Mouse (Mus musculus) left cerebral cortex, adult 18-20 months (tissue): ENCODE data around the gene Exosc7. TPM values are rescaled to one million over a fixed set of nuclear protein-coding genes. Genes with fewer than 3 reads are reported as not detected.

Source experiments
- DNase-seq, 2 experiments: peaks; one replicate each; pipeline ENCODE4 v3.0.0; 2021 to 2022; ENCODE audit warnings: low spot score in 2 of 2, mixed read lengths in 1 of 2
- long read RNA-seq, 2 experiments: library from polyadenylated mRNA; stranded (forward); transcript quantifications; one replicate each; pipeline ENCODE4 v2.0.0; 2021
- total RNA-seq, 2 experiments: library from RNA; stranded (reverse); gene quantifications; 2 replicates each; pipeline ENCODE4 v1.2.3; 2021

The Exosc7 gene
- total RNA-seq = 10 to 100 TPM; 43.7 to 47.0 TPM
- long read RNA-seq, experiment 1, transcript Exosc7-201 (8 exons, 1,053 nt) = major isoform, 49 of 58 reads
- long read RNA-seq, experiment 1, partial matches to known transcripts = 1 of 58 reads
- long read RNA-seq, experiment 1, other reads (novel, unspliced or antisense) = 6 of 58 reads
- long read RNA-seq, experiment 2, transcript Exosc7-201 (8 exons, 1,053 nt) = major isoform, 35 of 40 reads
- long read RNA-seq, experiment 2, partial matches to known transcripts = 1 of 40 reads
- long read RNA-seq, experiment 2, other reads (novel, unspliced or antisense) = 4 of 40 reads

DNA sequence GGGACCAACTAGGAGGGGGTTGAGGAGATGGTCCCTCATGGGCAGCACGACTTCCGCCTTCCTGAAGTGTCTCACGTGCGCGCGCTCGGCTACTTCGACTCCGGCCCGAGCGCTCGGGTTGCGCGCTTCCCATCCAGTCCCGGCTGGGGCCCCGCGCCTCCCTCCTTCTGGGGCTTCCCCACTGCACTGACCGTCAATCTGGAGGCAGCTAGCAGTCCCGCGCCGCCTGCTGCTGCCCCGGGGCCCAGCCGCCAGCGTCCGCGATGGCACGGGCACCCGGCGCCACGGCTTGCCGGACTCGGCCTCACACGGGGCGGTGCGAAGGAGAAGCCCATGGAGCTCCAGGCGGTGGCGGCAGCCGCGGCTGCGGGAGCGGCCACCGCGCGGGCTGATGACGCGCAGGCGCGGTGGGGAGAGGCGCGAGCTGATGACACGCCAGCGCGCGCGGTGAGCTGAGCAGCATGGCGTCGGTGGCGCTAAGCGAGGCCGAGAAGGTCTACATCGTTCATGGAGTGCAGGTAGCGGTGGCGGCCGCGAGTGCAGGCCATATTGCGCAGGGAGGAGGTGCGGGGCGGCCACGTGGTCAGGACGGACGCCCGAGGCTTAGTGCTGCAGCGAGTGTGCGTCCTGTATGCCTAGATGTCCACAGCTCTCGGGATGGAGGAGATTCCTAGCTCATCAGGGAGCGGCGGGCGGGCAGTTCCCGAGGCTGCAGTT lies at the start of gene Exosc7, which contains the start of gene Zdhhc3:
Gene Exosc7 (plus strand): TSS at position 411 of the 717 bp plus-strand sequence.
Gene Zdhhc3 (minus strand): TSS at position 401 of the 717 bp plus-strand sequence.
- peak; percentile 82 to 90 for DNase-seq

DNA sequence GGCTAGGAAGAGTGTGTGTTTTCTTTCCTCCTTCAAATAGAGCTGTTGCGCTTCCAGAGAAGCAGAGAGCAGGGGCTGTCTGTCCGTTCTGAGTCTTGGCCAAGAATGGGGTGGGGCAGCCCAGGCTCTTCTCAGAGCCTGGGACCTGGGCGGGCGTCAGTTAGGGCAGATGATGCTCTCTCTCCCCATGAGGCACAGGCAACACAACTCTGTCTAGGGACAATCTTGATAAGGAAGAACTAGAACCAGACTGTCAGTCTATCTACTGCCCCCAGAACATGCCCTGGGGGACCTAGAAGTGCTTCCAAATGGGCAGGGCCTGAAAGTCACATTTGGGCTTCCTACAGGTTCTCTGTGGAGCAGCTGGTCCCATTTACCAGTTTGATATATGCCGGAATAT lies 33.9 kb upstream of the Exosc7 start:
- no peak for DNase-seq

DNA sequence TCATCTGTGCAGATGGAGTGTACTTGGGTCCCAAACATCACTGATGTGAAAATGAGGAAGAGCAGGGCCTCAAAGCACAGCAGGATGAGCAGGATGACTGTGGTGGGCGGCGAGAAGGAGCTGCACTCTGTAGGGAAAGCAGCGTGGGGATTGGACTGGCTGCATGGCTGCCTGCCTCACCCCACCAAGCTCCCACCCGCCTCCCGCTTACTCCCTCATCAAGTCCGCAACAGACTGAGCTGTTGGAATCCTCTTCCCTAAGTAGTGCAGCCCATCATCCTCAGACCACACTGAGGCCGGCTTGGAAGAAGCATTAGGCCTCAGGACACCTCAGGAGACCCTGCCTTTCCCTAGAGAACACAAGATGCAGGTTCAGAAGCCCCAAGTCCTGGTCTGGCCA lies 32.7 kb upstream of the Exosc7 start:
- peak; percentile 6 to 13 for DNase-seq

DNA sequence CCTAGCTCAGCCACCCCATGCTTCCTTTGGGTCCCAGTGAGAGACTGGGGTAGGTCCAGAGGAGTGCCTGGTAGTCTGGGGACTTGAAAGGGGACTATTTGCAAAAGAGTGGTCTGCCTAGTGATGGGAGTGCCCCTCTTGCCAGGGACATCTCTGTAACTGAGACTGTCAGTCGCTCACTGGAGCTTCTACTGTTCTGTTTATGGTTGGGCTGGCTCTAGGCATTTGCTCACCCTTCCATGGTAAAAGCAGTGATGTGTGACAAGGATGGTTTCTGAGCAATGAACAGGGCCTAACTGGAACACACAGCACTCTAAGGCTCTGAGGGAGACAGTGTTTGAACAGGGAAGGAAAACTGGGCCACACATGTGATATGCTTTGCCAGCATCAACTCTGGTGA lies 32.2 kb upstream of the Exosc7 start:
- no peak for DNase-seq

DNA sequence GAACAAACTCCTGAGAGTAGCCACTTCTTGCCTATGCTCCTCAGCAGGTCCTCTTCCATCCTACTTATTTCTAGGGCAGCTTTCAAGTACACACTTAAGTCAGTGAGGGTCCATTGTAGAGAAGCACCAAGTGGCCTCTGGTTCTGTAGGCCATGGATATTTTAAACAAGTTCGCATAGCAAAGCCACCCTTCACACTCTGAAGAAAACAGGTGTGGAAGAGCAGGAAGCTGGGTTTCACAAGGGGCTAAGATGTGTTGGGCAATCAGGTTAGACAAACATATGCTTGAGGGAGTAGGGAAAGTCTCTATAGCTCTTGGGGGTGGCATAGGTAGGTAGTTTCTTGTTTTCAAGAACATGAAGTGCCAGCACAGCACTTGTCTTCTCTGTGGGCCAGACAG lies 27.6 kb upstream of the Exosc7 start:
- no peak for DNase-seq

DNA sequence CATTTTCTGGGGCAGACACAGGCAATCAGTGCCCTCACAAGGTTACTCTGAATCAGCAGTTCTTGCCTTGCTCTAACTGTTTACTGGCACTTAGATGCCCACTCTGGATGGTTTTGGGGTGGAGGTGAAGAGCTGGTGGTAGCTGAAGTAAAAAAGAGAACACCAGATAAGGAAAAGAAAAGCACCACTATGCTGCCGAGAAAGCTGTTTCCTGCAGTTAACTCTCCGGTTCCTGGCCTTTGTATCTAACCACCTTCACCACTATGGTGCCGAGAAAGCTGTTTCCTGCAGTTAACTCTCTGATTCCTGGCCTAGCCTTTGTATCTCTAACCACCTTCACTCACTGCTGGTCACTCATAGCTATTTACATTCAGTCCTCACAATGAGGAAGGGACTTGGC lies 25.5 kb upstream of the Exosc7 start:
- DNase-seq = no peak

DNA sequence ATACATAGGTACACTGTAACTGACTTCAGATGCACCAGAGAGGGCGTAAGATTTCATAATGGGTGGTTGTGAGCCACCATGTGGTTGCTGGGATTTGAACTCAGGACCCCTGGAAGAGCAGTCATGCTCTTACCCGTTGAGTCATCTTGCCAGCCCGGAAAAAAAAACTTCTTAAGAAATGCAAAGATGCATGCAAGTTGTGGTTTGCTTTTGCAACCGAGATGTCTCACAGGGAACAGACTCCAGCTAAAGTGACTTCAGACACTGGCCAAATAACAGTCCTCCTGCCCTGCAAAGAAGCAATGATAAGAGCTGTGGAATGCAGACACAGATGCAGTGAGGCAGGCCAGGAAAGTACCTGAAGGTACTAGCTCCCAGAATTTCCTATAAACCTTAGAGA lies 22.2 kb upstream of the Exosc7 start:
- DNase-seq = no peak

DNA sequence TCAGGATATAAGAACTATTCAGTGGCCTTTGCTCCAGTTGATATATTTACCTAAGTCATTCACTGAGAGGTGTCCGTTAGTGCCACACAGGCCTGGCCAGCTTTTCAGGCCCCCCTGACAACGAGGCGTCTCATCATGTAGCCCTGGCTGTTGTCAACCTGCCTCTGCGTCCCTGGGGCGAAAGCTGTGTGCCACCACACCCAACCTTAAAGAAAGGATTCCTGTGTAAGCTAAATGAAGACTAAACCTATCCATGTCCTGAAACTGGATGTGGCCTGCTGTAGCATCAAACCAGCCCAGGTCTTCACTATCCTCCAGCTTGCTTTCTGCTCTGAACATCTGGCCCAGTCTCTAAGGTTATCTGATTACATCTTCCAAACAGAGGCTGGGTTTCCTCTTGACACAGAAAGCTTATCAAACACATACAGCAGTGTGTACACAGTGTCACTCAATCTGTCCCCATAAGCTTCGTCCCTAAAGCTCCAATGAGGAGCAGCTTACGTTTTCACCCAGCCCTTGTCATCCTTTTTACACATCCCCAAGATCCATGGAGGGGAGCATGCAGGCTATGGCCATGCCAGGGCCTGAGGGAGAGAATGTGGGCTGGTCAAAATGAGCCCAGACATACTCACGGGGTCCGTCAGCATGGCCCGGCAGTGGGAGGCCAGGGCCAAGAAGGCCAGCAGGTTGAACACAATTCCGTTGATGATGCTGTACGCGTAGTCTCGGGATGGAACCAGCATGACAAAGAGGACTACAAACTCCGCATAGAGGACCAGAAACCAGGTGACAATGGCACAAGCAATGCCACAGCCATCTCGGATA lies 13.2 kb upstream of the Exosc7 start:
- no peak for DNase-seq

DNA sequence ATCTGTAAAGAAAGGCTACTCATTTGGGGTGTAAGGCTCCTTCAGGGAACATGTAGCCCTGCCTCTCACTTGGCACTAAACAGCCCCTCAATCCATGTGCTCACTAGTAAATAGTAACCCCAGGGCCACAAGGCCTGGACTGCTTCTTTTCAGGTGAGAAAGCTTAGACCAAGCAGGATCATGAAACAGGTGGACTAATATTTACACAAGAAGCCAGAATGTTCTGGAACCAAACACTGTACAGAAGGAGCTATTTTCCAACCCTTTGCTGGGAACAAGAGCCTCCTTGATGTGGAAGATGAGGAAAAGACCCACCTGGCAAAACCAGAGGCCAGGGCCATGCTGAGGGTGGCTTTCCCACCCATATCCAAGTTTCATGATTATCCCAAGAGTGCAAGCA lies 9.6 kb upstream of the Exosc7 start:
- DNase-seq = no peak

DNA sequence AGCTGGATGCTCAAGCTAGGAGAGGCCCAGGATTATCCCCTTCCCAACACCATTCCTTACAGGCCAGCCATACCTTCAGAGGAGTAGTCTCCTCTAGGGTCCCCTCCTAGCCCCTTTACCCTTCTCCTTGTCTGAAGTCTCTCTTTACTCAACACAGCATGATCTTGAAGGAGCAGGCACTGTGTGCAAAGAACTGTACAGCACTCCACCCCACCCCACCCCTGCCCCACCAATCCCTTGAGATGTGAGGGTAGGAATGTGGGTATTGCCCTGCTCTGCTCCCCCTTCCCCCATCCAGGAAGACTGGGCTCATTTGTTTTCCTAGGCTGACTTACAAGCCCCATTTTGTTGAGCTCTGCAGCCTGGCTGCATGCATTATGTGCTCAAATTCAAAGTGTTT lies 8.7 kb upstream of the Exosc7 start:
- DNase-seq = no peak

DNA sequence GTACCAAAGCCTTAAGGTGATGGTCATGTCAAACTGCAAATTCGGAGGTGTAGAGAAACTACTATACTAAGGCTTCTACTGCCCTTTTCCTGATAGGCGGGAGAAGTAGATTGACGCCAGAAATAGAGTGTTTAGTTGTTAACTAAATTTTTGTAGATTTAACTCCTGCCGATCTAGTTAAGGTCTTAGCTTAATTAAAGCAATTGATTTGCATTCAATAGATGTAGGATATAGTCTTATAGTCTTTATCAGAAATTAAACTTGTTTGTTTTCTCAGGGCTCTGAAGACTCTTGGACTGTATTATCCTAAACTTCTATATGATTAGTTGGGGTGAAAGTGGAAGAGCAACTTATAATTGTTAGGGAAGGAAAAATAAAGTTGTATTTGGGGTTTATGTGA lies 5.8 kb upstream of the Exosc7 start:
- no peak for DNase-seq

DNA sequence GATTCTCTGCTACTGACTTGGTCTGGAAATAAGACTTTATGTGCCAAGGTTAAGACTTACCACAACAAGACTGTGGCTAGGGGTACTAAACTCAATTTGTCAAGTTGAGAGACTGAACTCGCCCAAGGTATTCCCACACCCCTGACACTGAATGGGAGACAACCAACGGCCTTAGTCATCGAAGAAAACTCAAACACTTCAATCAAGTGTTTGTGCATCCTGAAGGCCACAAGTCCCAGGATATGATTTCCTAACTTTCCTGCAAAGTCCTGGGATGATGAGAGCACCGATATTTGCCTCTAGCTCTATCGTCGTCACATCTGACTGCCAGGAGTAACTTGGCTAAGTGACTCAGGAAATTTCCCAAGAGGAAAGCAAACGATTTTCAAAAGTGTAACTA lies 3.8 kb upstream of the Exosc7 start:
- no peak for DNase-seq

DNA sequence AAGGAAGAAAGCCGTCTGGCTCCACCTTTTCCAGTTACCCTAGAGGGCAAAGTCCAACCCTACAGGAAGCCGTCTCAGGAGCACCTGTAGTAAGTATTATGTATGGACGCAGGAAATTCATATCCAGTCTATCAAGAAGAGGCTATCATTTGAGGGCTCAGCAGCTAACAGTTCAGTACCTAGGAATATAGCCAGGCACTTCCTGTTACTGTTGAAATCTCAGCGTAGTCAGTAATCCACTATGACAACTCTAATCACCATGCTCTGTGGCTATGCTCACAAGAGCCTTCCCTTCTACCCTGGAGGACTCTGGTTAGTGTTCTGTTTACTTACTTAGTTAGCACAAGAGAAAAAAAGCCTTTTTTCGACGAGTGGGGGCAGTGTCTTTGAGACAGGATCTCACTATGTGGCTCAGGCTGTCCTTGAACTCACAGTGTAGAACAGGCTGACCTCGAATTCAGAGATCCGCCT lies 1.2 kb upstream of the Exosc7 start:
- DNase-seq = no peak

DNA sequence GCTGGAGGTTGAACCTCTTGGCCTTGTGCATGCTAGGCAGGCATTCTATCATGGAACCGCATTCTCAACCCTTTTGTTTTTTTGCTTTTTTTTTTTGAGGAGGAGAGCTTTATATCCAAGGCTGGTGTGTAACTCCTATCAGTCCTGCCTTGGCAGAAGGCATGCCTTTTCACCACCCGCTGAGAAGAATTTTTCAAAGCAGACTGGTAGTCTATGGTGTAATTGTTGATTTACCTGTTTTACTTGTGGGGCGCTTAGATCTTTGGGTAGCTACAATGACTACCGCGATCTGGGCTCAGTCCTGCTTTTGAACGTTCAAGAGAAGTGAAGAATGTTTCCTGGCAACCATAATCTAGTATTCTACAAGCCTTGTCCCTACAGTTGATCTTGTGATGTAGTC lies 916 bp downstream of the Exosc7 start:
- DNase-seq = no peak

DNA sequence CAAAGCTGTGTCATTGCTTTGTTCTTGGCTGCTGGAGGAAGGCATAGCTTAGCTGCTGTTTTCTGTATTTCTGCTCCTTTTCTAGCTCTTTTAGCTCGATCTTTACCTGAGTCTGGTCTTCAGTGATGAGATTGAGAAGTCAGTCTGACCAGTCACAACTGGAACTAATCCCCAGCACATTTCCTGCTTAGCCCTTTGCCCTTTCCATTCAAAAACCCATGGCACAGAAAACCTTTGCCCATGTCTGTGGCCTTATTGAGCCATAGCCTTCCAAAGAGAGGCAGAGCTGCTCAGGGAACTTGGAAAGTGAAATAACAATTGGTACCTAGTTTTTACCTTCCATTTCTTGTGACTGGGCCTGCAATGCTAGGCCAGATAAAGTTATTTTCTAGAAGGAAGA lies 2.6 kb downstream of the Exosc7 start:
- no peak for DNase-seq

DNA sequence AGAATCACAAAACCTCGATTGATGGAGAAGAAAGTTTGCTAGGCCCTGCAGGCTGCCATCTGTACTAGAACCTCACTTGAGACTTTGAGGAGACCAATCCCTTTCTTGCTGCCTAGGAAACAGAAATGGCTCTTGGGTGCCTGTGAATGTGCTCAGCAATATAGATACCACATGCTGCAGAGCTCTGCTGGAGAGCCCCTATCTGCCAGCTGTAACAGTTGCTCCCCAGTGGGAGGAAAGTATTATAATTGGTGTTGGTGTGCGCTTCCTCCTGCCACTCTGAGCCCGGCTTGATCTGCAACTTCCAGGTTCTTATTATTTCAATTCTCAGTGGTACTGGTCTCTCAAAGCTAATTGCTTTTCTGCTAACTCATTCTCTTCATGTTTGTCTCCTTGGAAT lies 10.0 kb downstream of the Exosc7 start:
- DNase-seq = peak in 1 of 2 experiments; percentile 6

DNA sequence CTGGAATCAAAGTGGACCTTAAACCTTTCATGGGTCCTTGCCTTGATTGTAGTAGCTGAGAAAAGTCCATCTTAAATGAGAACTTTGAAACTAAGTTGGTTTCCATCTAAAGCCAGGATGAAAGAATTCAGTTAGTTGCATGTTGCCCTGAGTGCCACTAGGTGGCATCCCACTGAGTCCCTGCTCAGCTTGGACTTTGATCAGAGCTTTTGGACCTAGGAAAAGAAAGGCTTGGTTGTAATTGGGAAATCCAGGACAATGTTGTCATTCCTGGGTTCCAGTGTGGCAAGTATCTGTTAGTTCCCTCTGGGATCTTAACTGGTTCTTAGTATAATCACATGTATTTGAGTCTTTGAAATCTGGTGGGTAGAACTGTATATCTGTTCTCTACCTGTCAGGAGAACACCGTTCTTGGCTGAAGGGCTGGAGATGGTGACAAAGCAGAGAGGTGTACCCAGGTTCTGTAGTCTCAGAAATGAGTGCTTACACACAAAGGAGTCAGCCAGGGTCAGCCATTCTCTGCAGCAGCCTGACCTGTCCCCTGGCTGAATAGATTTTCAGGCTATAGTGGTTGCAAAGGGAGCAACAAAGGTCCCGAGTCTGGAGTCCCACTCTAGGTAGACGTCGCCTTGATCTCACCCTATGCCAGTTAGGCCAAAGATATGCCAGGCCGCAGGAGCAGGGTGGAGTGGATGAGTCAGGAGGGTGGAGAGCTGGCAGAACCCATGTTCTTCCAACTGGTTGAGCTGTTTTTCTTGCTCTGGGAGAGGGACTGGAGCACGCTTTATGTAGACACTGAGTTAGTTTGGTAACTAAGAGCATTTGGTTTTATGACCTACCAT lies 10.8 kb downstream of the Exosc7 start:
- no peak for DNase-seq

DNA sequence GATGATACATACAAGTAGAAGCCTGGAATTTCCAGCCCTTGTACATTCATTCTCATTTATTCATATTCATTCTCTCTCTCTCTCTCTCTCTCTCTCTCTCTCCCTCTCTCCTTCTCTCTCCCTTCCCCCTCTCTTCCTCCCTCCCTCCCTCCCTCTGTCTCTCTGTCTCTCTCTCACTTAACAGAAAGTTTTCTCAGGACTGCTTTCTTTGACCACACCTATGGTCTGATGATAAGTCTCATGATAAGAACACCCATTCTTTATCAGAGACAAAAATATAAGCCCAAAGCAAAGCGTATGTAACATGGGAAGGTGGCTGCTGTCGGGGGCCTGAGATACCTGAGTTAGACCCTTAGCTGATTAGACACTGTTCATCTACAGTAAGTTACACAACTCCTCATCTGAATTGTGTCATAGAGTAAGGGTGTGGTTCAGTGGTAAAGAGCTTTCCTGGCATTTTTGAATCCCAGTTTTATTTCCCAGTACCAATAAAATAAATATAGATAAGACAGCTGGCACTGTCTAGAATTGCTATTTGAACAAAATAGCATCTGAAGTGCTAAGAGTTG lies 11.5 kb downstream of the Exosc7 start:
- no peak for DNase-seq

DNA sequence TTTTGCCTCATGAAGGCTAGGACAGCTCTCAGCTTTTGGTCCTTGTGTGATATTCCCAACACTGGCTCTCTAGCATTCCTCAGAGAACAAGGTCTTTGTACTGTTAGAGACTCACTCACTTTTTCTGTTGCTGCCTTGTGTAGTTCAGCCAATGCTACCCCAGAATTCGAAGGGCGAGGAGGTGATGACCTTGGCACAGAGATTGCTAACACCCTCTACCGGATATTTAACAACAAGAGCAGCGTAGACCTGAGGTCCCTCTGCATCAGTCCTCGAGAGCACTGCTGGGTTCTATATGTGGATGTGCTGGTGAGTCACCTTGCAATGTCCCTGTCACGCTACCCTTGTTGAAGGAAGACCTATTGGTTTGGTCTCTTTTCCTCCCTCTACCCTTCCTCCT lies 14.6 kb downstream of the Exosc7 start:
- no peak for DNase-seq

DNA sequence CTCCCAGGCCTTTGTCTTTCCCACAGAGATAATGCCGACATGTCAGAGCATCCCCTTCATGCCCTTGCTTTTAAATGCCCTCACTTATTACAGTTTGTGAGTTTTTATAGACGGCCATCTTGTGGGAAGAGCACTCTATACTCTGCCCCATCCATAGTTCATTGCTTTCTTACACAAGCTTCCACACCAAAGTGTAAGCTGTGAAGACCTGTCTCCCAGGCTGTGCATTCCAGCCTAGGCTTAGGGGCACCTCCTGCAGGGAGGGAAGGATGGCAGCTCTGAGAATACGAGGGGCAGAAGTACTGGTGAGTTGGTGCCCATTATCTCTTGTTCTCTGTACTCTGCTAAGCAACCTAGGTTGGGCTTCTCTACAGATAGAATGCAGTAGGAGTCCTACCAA lies 20.0 kb downstream of the Exosc7 start:
- DNase-seq = no peak
